Mouse (Mus musculus) spleen, adult 12 weeks (tissue): Measurements from ENCODE around the gene Gm28827.
"Not testable (repeated sequence)": the region's sequence is repeated elsewhere in the genome, so short reads cannot be mapped to it uniquely, and the experiment has no call there.

Experiments
- DNase-seq: peaks from one replicate; pipeline ENCODE4 v3.0.0; 2022; ENCODE audit warnings: low spot score

Gm28827 gene

DNA sequence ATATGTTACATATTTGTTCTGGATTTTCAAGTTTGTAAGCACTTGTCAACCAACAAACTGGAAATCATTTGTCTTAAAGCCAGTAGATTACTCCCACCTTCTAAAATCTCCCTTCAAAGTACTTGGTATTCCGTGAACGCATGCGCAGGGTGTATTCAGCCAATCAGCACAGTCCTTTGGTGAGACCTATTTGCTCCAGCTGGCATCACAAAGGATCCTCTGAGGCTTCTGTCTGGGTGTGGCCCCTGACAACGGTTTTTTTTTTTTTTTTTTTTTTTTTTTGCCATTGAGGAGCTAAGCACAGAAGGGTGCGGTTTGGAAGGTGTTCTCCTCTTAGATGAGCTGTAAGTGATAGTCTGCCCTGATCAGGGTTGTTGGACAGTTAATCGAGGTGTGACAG, at the start of gene Gm28827:
TSS of gene Gm28827 (plus strand) at position 301 of the 400 bp plus-strand sequence.
- not testable (repeated sequence) for DNase-seq
